Mouse (Mus musculus): ENCODE data around the gene Spata21.

The Spata21 gene

DNA sequence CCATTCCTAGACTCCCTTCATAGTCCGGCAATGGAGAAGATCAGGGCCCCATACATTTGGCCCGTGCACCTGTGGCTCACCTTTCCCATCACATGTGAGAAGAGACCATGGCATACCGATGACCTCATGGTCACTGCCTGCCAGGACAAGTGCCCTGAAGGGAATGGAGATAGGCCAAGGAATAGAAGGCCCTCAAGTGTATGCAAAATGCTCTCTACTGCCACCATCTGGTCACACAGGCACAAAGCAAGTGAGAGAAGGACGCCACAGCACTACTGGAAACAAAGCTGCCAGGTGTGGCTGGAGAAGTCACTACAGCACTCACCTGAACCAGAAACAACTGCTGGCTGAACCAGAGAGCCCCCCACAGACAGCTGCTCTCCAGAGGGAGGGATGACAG lies 18.4 kb upstream of the Spata21 start:
- in situ Hi-C loops (cut with MboI; ENCODE audit: unreplicated experiment in 2 of 2): loop anchor here in 1 of 2 experiments (10.0 to 25.0 kb wide), 3 partner anchors 165 to 1207 kb away; partner anchors contain the start of genes Padi2 and Rcc2

DNA sequence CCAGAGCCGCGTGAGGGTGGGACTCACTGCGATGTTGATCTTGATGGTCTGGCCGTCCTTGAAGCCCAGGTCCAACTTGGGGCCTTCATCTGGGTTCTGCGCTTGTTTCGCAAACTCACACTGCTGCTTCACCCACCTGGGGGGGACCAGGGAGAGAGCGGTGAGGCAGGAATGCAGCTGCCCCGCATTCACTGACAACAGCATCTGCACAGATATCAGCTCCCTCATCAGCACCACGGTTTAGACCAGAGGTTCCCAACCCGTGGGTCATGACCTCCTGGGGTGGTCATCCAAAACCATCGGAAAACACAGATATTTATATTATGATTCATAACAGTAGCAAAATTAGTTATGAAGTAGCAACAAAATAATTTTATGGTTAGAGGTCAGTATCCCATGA lies 15.6 kb upstream of the Spata21 start:
- in situ Hi-C loops (cut with MboI; ENCODE audit: unreplicated experiment in 2 of 2): loop anchor here in 1 of 2 experiments (25.0 kb wide), 1 partner anchor 1210 kb away; no protein-coding TSS in a partner anchor

DNA sequence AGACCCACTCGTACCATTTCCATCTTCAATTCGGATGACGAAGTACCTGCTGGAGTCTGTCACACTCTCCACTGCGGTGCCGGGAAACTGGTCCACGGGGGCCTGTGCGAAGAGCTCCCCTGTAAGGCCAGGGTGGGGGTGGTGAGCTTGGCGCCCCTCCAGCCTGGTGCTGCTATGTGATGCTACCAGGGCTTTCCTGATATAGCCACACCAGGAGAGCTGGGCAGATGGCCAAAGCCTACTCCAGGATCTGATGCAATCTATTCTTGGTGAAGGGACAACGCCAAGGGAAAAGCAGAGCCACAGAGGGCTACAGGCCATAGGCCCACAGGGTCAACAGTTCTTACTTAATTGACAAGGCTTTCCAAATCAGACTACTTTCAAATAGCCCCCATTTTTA lies 14.5 kb upstream of the Spata21 start:
- in situ Hi-C loops (cut with MboI; ENCODE audit: unreplicated experiment in 2 of 2): loop anchor here in 1 of 2 experiments (25.0 kb wide), 1 partner anchor 1211 kb away; no protein-coding TSS in a partner anchor

DNA sequence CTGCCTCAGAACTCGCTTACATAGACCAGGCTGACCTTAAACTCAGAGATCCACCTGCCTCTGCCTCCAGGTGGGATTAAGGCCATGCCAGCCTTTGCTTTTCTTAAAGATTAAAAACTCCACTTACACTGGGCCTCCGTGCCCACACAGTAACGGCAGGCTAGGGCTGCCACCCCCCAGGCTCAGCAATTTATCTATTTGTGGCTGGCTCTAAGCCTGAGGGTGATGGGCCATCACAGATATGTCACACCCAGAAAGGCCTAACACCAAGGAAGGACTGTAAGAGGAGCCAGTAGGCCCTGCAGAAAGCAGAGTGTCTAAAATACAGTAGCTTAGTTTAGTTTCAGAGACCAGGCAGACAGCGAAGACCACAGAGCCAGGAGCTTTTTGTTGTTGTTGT lies 14.0 kb upstream of the Spata21 start:
- in situ Hi-C loops (cut with MboI; ENCODE audit: unreplicated experiment in 2 of 2): loop anchor here in 1 of 2 experiments (25.0 kb wide), 1 partner anchor 1212 kb away; no protein-coding TSS in a partner anchor

DNA sequence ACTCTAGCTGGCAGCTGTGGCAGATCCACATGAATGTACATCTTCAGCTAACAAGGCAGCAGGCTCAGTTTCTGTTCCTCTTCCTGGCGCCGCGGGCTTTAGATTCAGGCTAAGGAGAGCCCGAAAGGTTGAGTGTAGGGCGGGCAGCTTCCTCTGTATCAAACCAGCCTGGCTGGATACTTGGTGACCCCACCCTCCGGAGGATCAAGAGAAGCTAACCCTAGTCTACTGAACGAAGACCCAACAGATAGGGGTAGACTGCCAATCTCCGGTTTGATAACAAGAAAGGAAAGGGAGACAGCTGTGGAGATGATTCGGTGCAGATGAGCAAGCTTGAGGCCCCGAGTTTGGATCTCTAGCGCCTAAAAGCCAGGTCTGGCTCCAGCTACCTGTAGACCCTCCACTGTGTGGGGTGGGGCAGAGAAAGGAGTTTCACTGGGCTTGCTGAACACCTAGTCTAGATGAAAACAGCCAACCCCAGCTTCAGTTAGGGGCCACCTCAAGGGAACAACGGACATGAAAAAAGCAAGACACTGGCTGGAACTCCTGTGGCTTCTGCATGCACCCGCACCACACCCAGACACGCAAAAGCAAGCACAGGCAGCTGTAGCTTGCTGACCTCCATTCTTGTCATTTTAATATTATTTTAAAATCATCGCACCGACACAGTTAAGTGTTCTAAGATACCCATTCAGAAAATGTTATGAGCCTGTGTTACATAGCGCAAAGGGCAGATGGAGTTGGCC lies 11.2 kb upstream of the Spata21 start:
- in situ Hi-C loops (cut with MboI; ENCODE audit: unreplicated experiment in 2 of 2): no loop called here

DNA sequence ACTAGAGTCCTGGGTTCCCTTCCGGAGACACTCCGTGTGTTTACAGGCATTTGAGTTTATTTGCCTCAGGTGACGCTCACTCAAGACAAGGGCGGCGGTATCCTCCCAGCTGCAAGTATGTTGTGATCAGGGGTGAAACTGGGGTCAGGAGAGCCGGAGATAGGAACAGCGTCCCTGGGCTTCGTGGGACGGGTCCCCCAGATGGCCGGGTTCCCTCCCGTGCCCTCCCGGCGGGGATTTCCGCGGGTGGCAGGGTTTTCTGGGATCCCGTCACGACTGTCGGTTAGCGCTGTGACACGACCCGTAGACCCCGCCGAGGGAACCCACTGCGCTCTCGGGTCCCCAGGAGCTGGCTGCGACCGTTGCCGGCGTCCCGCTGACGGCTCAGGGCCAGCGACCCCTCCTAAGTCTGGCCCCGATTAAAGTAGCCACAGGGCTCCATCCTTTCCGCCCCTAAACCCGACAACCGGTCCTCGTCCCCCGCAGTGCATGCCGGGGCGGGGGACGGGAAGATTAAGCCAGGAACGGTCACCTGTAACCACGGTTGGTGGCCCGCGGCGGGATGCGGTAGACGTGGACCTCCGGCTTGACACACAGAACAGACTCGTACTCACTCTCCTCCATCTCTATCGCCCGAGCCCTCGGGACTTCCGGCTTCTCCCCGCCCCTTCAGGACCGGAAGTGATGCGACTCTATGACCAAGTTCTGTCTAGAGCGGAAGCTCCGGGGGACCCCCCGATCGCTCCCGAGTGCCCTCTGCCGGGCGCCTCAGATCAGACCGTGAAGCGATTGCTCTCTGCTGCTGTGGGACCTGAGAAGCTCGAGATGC lies 10.2 kb upstream of the Spata21 start, which contains the start of gene Necap2:
Necap2 (minus strand) TSS at position 677 of the 829 bp plus-strand sequence.
- in situ Hi-C loops (cut with MboI; ENCODE audit: unreplicated experiment in 2 of 2): no loop called here

DNA sequence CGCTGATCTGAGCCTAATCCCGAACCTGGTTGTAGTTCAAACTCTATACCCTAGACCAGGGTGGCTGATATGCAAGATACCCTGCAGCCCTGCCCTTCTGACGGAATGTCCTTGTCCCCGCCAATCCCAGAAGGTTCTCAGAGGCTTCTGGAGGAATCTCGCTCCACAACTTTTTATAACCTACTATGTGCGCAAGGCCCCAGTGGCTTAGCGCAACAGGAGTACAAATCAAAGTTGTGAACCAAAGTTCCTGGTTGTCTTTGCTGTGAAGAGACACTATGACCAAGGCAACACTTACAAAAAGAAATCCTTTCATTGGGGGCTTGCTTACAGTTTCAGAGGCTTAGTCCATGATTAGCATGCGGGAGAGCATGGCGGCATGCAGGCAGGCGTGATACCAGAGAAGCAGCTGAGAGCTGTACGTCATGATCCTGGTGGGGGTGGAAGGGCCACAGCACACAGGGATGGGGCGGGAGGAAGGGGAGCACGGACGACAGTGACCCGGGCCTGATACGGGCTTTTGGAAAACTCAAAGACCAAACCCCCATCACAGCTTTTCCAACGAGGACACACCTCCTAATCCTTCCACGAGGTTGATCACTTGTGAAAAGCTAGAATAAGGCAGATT lies 9.5 kb upstream of the Spata21 start:
- in situ Hi-C loops (cut with MboI; ENCODE audit: unreplicated experiment in 2 of 2): no loop called here

DNA sequence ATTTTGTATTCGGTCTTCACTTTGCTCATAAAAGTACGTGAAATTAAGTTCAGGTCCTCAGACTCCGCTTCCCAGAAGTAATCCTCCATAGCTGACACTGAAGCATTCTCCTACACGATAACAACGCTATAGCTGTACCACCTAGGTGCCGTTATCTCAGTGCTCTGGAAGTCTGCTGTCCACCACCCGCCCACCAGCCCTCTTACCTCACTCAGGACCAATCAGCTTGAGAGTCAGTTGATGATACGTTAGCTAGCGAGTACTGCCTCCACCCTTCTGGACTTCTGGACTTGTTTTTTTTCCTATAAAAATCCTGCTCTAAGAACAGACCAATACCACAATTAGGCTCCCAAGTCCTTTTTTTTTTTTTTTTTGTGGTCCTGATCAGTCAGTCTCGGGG lies 1.3 kb upstream of the Spata21 start:
- in situ Hi-C loops (cut with MboI; ENCODE audit: unreplicated experiment in 2 of 2): no loop called here

GRCm38 (mm10) chr4:141088714-141089113 lies 581 bp downstream of the Spata21 start:
- in situ Hi-C loops (cut with MboI; ENCODE audit: unreplicated experiment in 2 of 2): no loop called here

DNA sequence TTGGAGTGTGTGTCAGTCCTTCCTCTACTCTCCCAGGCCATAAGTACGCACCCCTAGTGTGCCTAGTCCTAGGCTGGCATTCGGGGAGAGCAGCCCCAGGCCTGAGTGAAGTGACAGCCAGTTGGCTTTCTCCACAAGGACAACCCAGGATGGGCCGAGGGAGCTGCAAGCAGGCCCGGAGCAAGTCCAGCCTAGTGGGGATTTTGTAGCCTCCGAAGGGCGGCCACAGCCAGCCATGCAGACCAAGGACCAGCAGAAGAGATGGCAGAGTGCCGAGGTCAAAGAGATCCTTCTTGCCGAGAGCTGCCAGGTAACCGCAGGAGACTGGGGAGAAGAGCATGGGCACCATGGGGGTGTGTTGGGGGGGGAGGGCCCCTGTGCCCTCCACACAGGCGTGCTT lies 6.9 kb downstream of the Spata21 start:
- in situ Hi-C loops (cut with MboI; ENCODE audit: unreplicated experiment in 2 of 2): loop anchor here in 1 of 2 experiments (10.0 kb wide), 1 partner anchor 270 kb away; the partner anchor contains the start of gene Fam131c

GRCm38 (mm10) chr4:141096710-141097109 lies 8.6 kb downstream of the Spata21 start:
- in situ Hi-C loops (cut with MboI; ENCODE audit: unreplicated experiment in 2 of 2): loop anchor here in 1 of 2 experiments (10.0 kb wide), 1 partner anchor 268 kb away; the partner anchor contains the start of gene Fam131c

DNA sequence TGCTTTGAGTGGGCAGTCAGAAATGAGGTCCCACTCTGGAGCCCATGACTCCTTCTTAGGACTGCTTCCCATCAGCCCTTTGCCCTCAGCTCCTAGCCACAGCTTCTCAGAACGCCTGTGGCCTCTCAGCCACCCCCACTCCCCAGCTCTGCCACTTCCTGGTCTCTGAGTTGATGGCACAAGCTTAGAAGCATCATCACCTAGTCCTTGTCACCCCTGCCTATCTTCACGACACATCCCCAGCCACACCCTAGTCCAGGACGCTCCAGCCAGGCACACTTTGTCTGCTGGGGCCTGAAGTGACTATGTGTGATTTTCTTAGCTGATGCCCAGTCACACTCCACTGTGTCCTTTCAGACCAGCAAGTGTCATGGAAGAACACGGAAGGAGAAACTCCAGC lies 10.8 kb downstream of the Spata21 start:
- in situ Hi-C loops (cut with MboI; ENCODE audit: unreplicated experiment in 2 of 2): loop anchor here in 1 of 2 experiments (10.0 kb wide), 1 partner anchor 266 kb away; the partner anchor contains the start of gene Fam131c

DNA sequence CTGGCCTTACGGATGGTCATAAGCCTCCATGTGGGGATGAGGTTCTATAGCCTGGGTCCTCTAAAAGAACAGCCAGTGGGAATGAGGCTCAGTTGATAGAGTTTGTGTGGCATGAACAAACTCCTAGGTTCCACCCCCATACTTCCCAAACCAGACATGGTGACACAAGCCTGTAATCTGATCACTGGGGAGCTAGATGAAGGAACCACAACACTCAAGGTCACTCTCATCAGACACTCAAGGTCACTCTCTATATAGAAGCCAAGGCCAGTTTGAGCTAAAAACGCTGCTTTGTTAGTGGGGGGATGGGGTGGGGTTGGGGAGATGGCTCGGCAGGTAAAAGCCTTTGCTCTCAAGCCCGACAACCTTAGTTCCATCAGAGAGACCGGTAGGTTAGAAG lies 11.8 kb downstream of the Spata21 start:
- in situ Hi-C loops (cut with MboI; ENCODE audit: unreplicated experiment in 2 of 2): loop anchor here in 1 of 2 experiments (10.0 kb wide), 1 partner anchor 265 kb away; the partner anchor contains the start of gene Fam131c

GRCm38 (mm10) chr4:141101291-141101690 lies 13.2 kb downstream of the Spata21 start:
- in situ Hi-C loops (cut with MboI; ENCODE audit: unreplicated experiment in 2 of 2): no loop called here

DNA sequence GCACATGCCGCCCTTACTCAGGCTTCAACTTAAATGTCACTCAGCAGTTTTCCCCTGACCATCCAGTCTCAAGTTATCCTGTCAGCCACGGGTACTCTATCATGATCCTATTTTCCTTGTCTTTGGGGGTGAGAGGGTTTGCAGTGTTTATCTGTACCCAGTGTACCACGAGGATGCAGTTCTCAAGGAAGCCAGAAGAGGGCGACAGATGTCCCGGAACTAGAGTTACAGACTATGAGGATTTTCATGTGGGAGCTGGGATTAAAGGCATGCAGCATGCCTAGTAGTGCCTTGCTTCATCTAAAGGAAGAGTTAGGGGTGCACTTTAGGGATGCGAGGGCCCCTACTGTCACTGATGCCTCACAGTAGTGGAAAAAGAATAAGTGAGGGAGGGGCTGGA lies 13.7 kb downstream of the Spata21 start:
- in situ Hi-C loops (cut with MboI; ENCODE audit: unreplicated experiment in 2 of 2): no loop called here

- in situ Hi-C loops (cut with MboI; ENCODE audit: unreplicated experiment in 2 of 2): no loop called here
Observed at GRCm38 (mm10) chr4:141106526-141107183, 18.5 kb downstream of the Spata21 start.

DNA sequence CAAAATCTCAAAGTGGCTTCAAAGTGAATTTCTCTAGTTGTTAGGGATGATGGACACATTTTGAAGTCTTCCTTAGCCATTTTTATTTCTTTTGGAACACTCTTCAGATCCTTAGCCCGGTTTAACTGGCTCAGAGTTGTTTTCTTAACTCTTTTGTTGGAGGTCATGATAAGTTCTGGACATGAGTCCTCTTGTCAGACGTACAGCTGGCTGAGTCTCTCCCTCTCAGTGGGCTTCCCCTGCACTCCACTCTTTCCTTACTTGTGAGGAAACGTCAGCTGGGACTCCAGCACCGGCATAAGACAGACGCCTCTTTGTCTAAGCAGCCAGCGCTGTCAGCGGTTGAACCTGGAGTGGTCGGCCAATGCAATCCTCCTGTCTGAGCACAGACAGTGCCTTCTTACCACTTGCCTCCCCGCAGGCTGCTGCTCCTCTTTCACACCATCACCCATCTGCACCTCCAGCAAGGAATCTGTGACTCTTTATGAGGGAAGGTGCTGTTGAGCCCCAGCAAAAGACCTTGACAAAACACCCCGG lies 20.1 kb downstream of the Spata21 start:
- in situ Hi-C loops (cut with MboI; ENCODE audit: unreplicated experiment in 2 of 2): no loop called here

DNA sequence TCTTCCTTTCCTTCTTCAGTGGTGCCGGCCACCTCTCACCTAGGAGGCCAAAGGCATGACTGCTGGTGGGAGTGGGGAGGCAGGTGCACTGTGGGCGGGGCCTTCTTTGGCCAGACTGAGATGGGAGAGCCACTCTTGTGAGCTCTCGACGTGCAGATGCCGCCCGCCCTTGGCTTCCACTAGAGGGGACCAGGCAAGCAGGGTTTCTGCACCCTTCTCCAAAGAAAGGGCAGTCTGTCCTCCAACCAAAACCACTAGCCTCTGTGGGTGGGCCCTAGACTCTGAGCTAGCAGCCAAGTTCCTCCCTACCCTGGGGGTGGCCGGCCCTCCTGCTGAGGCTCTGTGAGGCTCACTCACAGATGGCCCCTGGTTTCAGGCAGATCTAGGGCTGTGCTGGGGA lies 25.7 kb downstream of the Spata21 start:
- in situ Hi-C loops (cut with MboI; ENCODE audit: unreplicated experiment in 2 of 2): no loop called here

- in situ Hi-C loops (cut with MboI; ENCODE audit: unreplicated experiment in 2 of 2): no loop called here
Observed at GRCm38 (mm10) chr4:141114521-141114981, 26.4 kb downstream of the Spata21 start.

GRCm38 (mm10) chr4:141115398-141115797 lies 27.3 kb downstream of the Spata21 start:
- in situ Hi-C loops (cut with MboI; ENCODE audit: unreplicated experiment in 2 of 2): no loop called here
